Mouse (Mus musculus) G1E (cell line): ENCODE data around the gene Rpusd2.

ENCODE experiments used
- CTCF ChIP-seq: IDR thresholded peaks from 2 replicates; pipeline ENCODE4 v1.5.1; 2012; ENCODE audit warnings: low read depth, low read length, inconsistent platforms, mixed read lengths
- GATA1 ChIP-seq: IDR thresholded peaks from 2 replicates; pipeline ENCODE4 v1.6.1; 2012; ENCODE audit warnings: borderline replicate concordance, low read length, inconsistent platforms, mixed read lengths
- TAL1 ChIP-seq: conservative IDR thresholded peaks from 2 replicates; pipeline ENCODE4 v1.6.1; 2012; ENCODE audit warnings: low read depth, low read length, inconsistent platforms, mixed read lengths

- TF ChIP-seq CTCF (no peak), TAL1 (no peak), GATA1 (no peak)
These were observed 16.9 kb upstream of the Rpusd2 start for GRCm38 (mm10) chr2:119017647-119018046.
